In genomic region chr10:81523142-81523541, GRCm38 (mm10) we compare ENCODE assay signal across 12 mouse cellular contexts. TPM values are rescaled to one million over a fixed set of nuclear protein-coding genes. Genes with fewer than 3 reads are reported as not detected.
DNase-seq lines count a peak whose midpoint lies in the region; ATAC-seq and TF ChIP-seq lines count a peak whose summit lies in the region.
"Had no signal": no experiment of that assay in that cellular context is flagged by ENCODE, and none has a peak within 500 bp of the region (broad histone marks: within the 10 kb centered on the region; RNA-seq: fewer than 3 reads in every experiment).

No protein-coding gene starts in this region.

- H3K4me1 ChIP-seq in lung, embryonic 16.5 days (replicated peaks; ENCODE audit: control insufficient read depth, insufficient read depth, low read length), result peaks cover 7% of the 10 kb centered on the region; the same call in 1 of the 2 replicates
- H3K4me1 ChIP-seq in embryonic facial prominence, embryonic 14.5 days (ENCODE audit: control insufficient read depth, insufficient read depth, low read length), result no peaks in the 10 kb centered on the region
- H3K4me1 ChIP-seq in stomach, embryonic 15.5 days, result peaks cover 5% of the 10 kb centered on the region; the same call in 1 of the 2 replicates
- no peaks in the 10 kb centered on the region for H3K4me1 ChIP-seq in midbrain, embryonic 11.5 days (ENCODE audit: control insufficient read depth, insufficient read depth, low read length)

- no peaks in the 10 kb centered on the region for H3K9me3 ChIP-seq in lung, embryonic 16.5 days (ENCODE audit: control insufficient read depth, low read length)
- H3K9me3 ChIP-seq in embryonic facial prominence, embryonic 14.5 days (ENCODE audit: control insufficient read depth, low read length), result no peaks in the 10 kb centered on the region
- H3K9me3 ChIP-seq in stomach, embryonic 15.5 days, result no peaks in the 10 kb centered on the region
- no peaks in the 10 kb centered on the region for H3K9me3 ChIP-seq in midbrain, embryonic 11.5 days (ENCODE audit: control insufficient read depth, low read length)

- peak overlapping the region; percentile 59 for H3K4me3 ChIP-seq in gastrocnemius, adult 2 months
- H3K4me3 ChIP-seq in lung, embryonic 16.5 days (ENCODE audit: low read length), result peak overlapping the region; percentile 13; the same call in 1 of the 2 replicates
- H3K4me3 ChIP-seq in embryonic facial prominence, embryonic 14.5 days (ENCODE audit: low read depth, low read length), result 0 out of 2 replicates have a peak overlapping the region, but pooled peaks have one; percentile 15
- H3K4me3 ChIP-seq in stomach, embryonic 15.5 days (replicated peaks), result peak overlapping the region; percentile 26
- H3K4me3 ChIP-seq in midbrain, embryonic 11.5 days (ENCODE audit: low read depth, low read length), result no peak overlapping the region

- WGBS in lung, embryonic 16.5 days, result 76% methylated on average over 6 of the region's 6 CpGs
- WGBS in embryonic facial prominence, embryonic 14.5 days, result 77% methylated on average over 6 of the region's 6 CpGs
- 74% methylated on average over 6 of the region's 6 CpGs for WGBS in stomach, embryonic 15.5 days
- WGBS in midbrain, embryonic 11.5 days, result 73% methylated on average over 6 of the region's 6 CpGs

- DNase-seq in gastrocnemius, adult 2 months, result no peak
- no peak for DNase-seq in gastrocnemius, postnatal 36 days
- DNase-seq in lung, postnatal 10 days, result no peak
- DNase-seq in embryonic facial prominence, embryonic 14.5 days (ENCODE audit: low spot score), result no peak
- no peak for DNase-seq in midbrain, embryonic 11.5 days (ENCODE audit: low spot score, missing footprints)
- DNase-seq in kidney, postnatal 10 days, result no peak
- DNase-seq: adrenal gland, postnatal 10 days; cerebellum, adult 11-12 months; heart, adult 11 months had no signal

- intact Hi-C loops in gastrocnemius, adult 2 months (cut with DNase I), result no loop called here
- intact Hi-C loops in gastrocnemius, postnatal 36 days (cut with DNase I), result no loop called here

- TF ChIP-seq CTCF in gastrocnemius, adult 2 months (IDR thresholded peaks at IDR 0.05), result no peak

- no peak overlapping the region for H3K4me2 ChIP-seq in lung, embryonic 16.5 days (ENCODE audit: low read depth, low read length)
- H3K4me2 ChIP-seq in embryonic facial prominence, embryonic 14.5 days (ENCODE audit: low read depth, low read length), result 0 out of 2 replicates have a peak overlapping the region, but pooled peaks have one; percentile 21
- peak overlapping the region; percentile 31; the same call in 1 of the 2 replicates for H3K4me2 ChIP-seq in stomach, embryonic 15.5 days
- H3K4me2 ChIP-seq in midbrain, embryonic 11.5 days, result no peak overlapping the region

- ATAC-seq in lung, embryonic 16.5 days (ENCODE audit: low read depth), result no peak
- ATAC-seq in embryonic facial prominence, embryonic 14.5 days (ENCODE audit: low read depth), result no peak
- ATAC-seq in stomach, embryonic 15.5 days (ENCODE audit: insufficient read depth, low FRiP score, low read depth), result no peak
- no peak for ATAC-seq in midbrain, embryonic 11.5 days (ENCODE audit: low FRiP score)
- ATAC-seq: forebrain, embryonic 14.5 days had no signal

- no peaks in the 10 kb centered on the region; the same call in 1 of the 2 replicates for H3K27me3 ChIP-seq in lung, embryonic 16.5 days (ENCODE audit: control insufficient read depth, insufficient read depth, low read depth, low read length)
- H3K27me3 ChIP-seq in embryonic facial prominence, embryonic 14.5 days (replicated peaks; ENCODE audit: control insufficient read depth, insufficient read depth, low read length), result no peaks in the 10 kb centered on the region
- no peaks in the 10 kb centered on the region for H3K27me3 ChIP-seq in stomach, embryonic 15.5 days (replicated peaks)
- no peaks in the 10 kb centered on the region; the same call in 1 of the 2 replicates for H3K27me3 ChIP-seq in midbrain, embryonic 11.5 days (ENCODE audit: control insufficient read depth, insufficient read depth, low read length)

- H3K36me3 ChIP-seq in lung, embryonic 16.5 days (ENCODE audit: control insufficient read depth, insufficient read depth, low read length), result no peaks in the 10 kb centered on the region
- no peaks in the 10 kb centered on the region for H3K36me3 ChIP-seq in embryonic facial prominence, embryonic 14.5 days (ENCODE audit: control insufficient read depth, insufficient read depth, low read length)
- no peaks in the 10 kb centered on the region for H3K36me3 ChIP-seq in stomach, embryonic 15.5 days
- no peaks in the 10 kb centered on the region for H3K36me3 ChIP-seq in midbrain, embryonic 11.5 days (ENCODE audit: control insufficient read depth, insufficient read depth, low read length)

- peak overlapping the region; percentile 78; the same call in 1 of the 2 replicates for H3K27ac ChIP-seq in gastrocnemius, adult 2 months
- no peak overlapping the region for H3K27ac ChIP-seq in lung, embryonic 16.5 days (ENCODE audit: low read length)
- H3K27ac ChIP-seq in embryonic facial prominence, embryonic 14.5 days (replicated peaks; ENCODE audit: low read depth, low read length), result no peak overlapping the region
- peak overlapping the region; percentile 77; the same call in 1 of the 2 replicates for H3K27ac ChIP-seq in stomach, embryonic 15.5 days
- no peak overlapping the region for H3K27ac ChIP-seq in midbrain, embryonic 11.5 days (ENCODE audit: low read depth, low read length)

- no peak overlapping the region for H3K9ac ChIP-seq in lung, embryonic 16.5 days (ENCODE audit: low read length)
- no peak overlapping the region for H3K9ac ChIP-seq in embryonic facial prominence, embryonic 14.5 days (ENCODE audit: low read depth, low read length)
- no peak overlapping the region for H3K9ac ChIP-seq in stomach, embryonic 15.5 days
- no peak overlapping the region for H3K9ac ChIP-seq in midbrain, embryonic 11.5 days (ENCODE audit: low read length)

RNA-seq across cellular contexts. Expression of gene Gna15, which starts 0.9 kb away (rescaled TPM):
- under 1 TPM; 0.26 to 0.53 TPM for total RNA-seq in gastrocnemius, adult 2 months (2021)
- under 1 TPM in 1 of 2 experiments, not detected in 1; 0.20 TPM for total RNA-seq in gastrocnemius, postnatal 36 days (2021)
- polyA plus RNA-seq in lung, embryonic 16.5 days (2015; fragmentation: Nextera tagmentation; extraction: Ambion mirVana), result 1.8 and 2.2 TPM in 2 replicates
- polyA plus RNA-seq in embryonic facial prominence, embryonic 14.5 days (2014; fragmentation: Nextera tagmentation; extraction: Ambion mirVana), result 3.1 and 4.5 TPM in 2 replicates
- polyA plus RNA-seq in stomach, embryonic 15.5 days (2015; fragmentation: Nextera tagmentation; extraction: Ambion mirVana), result 4.4 and 5.8 TPM in 2 replicates
- polyA plus RNA-seq in midbrain, embryonic 11.5 days (2014; fragmentation: Nextera tagmentation; extraction: Ambion mirVana), result 1.1 and 1.4 TPM in 2 replicates

RNA-seq across cellular contexts. Expression of gene Gna11, which starts 21.8 kb away (rescaled TPM):
- 10 to 100 TPM; 25.7 to 30.3 TPM for total RNA-seq in gastrocnemius, adult 2 months (2021)
- total RNA-seq in gastrocnemius, postnatal 36 days (2021), result 10 to 100 TPM; 23.6 TPM
- polyA plus RNA-seq in lung, embryonic 16.5 days (2015; fragmentation: Nextera tagmentation; extraction: Ambion mirVana), result 68.7 and 70.9 TPM in 2 replicates
- 87.7 and 88.4 TPM in 2 replicates for polyA plus RNA-seq in embryonic facial prominence, embryonic 14.5 days (2014; fragmentation: Nextera tagmentation; extraction: Ambion mirVana)
- polyA plus RNA-seq in stomach, embryonic 15.5 days (2015; fragmentation: Nextera tagmentation; extraction: Ambion mirVana), result 113 and 134 TPM in 2 replicates
- polyA plus RNA-seq in midbrain, embryonic 11.5 days (2014; fragmentation: Nextera tagmentation; extraction: Ambion mirVana), result 55.8 and 59.3 TPM in 2 replicates

RNA-seq across cellular contexts. Expression of gene S1pr4, which starts 23.2 kb away (rescaled TPM):
- 1 to 10 TPM in 1 of 2 experiments, under 1 TPM in 1; 0.97 to 1.2 TPM for total RNA-seq in gastrocnemius, adult 2 months (2021)
- total RNA-seq in gastrocnemius, postnatal 36 days (2021), result 1 to 10 TPM in 1 of 2 experiments, under 1 TPM in 1; 0.46 to 1.5 TPM
- polyA plus RNA-seq in lung, embryonic 16.5 days (2015; fragmentation: Nextera tagmentation; extraction: Ambion mirVana), result 2.8 and 4.1 TPM in 2 replicates
- 0.65 and 0.73 TPM in 2 replicates for polyA plus RNA-seq in embryonic facial prominence, embryonic 14.5 days (2014; fragmentation: Nextera tagmentation; extraction: Ambion mirVana)
- polyA plus RNA-seq in stomach, embryonic 15.5 days (2015; fragmentation: Nextera tagmentation; extraction: Ambion mirVana), result 1.4 and 1.6 TPM in 2 replicates
- 0.37 and 0.43 TPM in 2 replicates for polyA plus RNA-seq in midbrain, embryonic 11.5 days (2014; fragmentation: Nextera tagmentation; extraction: Ambion mirVana)

RNA-seq across cellular contexts. Expression of gene Ncln, which starts 26.9 kb away (rescaled TPM):
- 10 to 100 TPM; 38.3 to 44.8 TPM for total RNA-seq in gastrocnemius, adult 2 months (2021)
- 10 to 100 TPM; 42.1 to 44.9 TPM for total RNA-seq in gastrocnemius, postnatal 36 days (2021)
- polyA plus RNA-seq in lung, embryonic 16.5 days (2015; fragmentation: Nextera tagmentation; extraction: Ambion mirVana), result 82.9 and 83.6 TPM in 2 replicates
- 64.7 and 82.4 TPM in 2 replicates for polyA plus RNA-seq in embryonic facial prominence, embryonic 14.5 days (2014; fragmentation: Nextera tagmentation; extraction: Ambion mirVana)
- 83.9 and 93.7 TPM in 2 replicates for polyA plus RNA-seq in stomach, embryonic 15.5 days (2015; fragmentation: Nextera tagmentation; extraction: Ambion mirVana)
- polyA plus RNA-seq in midbrain, embryonic 11.5 days (2014; fragmentation: Nextera tagmentation; extraction: Ambion mirVana), result 40.4 and 44.5 TPM in 2 replicates

RNA-seq across cellular contexts. Expression of gene Aes, which starts 36.1 kb away (rescaled TPM):
- 100 to 1,000 TPM; 847 to 871 TPM for total RNA-seq in gastrocnemius, adult 2 months (2021)
- total RNA-seq in gastrocnemius, postnatal 36 days (2021), result 100 to 1,000 TPM; 847 to 848 TPM
- polyA plus RNA-seq in lung, embryonic 16.5 days (2015; fragmentation: Nextera tagmentation; extraction: Ambion mirVana), result 377 and 416 TPM in 2 replicates
- polyA plus RNA-seq in embryonic facial prominence, embryonic 14.5 days (2014; fragmentation: Nextera tagmentation; extraction: Ambion mirVana), result 387 and 412 TPM in 2 replicates
- 692 and 697 TPM in 2 replicates for polyA plus RNA-seq in stomach, embryonic 15.5 days (2015; fragmentation: Nextera tagmentation; extraction: Ambion mirVana)
- 306 and 325 TPM in 2 replicates for polyA plus RNA-seq in midbrain, embryonic 11.5 days (2014; fragmentation: Nextera tagmentation; extraction: Ambion mirVana)

Comparison
In these comparisons a context has a peak if more than half of its experiments do, and no peak if none do; other contexts are left out.
1. H3K27ac ChIP-seq: peak in gastrocnemius, adult 2 months (single experiment) and stomach, embryonic 15.5 days (single experiment); none in lung, embryonic 16.5 days (single experiment), embryonic facial prominence, embryonic 14.5 days (single experiment) and midbrain, embryonic 11.5 days (single experiment).
2. H3K4me2 ChIP-seq: peak in embryonic facial prominence, embryonic 14.5 days (single experiment) and stomach, embryonic 15.5 days (single experiment); none in lung, embryonic 16.5 days (single experiment) and midbrain, embryonic 11.5 days (single experiment).